Mouse (Mus musculus) midbrain, postnatal 0 days (tissue): Measurements from ENCODE around the gene Pax9. TPM values are rescaled to one million over a fixed set of nuclear protein-coding genes. Genes with fewer than 3 reads are reported as not detected.

Source experiments
- ATAC-seq: fragments of 200-750 bp; cut with Nextera tagmentation; 2 replicates; pipeline ENCODE4 v1.8.0; 2017; ENCODE audit warnings: moderate number of reproducible peaks, mild to moderate bottlenecking, moderate TSS enrichment, moderate library complexity; ENCODE audit not compliant: low FRiP score
- DNase-seq: peaks from one replicate; pipeline ENCODE4 v3.0.0-alpha.2; 2015; ENCODE audit warnings: low spot score
- H3K27ac ChIP-seq: fragments of 300-500 bp; sonication (generic); 2 replicates; pipeline ENCODE4 v1.5.1; 2014; ENCODE audit warnings: low read depth, mild to moderate bottlenecking, low read length, mixed read lengths
- H3K27me3 ChIP-seq: fragments of 300-500 bp; sonication (generic); 2 replicates; pipeline ENCODE4 v1.6.1; 2014; ENCODE audit warnings: low read length, control low read depth, mixed read lengths; ENCODE audit not compliant: insufficient read depth
- H3K36me3 ChIP-seq: fragments of 300-500 bp; sonication (generic); 2 replicates; pipeline ENCODE4 v1.6.1; 2014; ENCODE audit warnings: low read length, control low read depth, mixed read lengths; ENCODE audit not compliant: insufficient read depth
- H3K4me1 ChIP-seq: fragments of 300-500 bp; sonication (generic); 2 replicates; pipeline ENCODE4 v1.6.1; 2014; ENCODE audit warnings: mild to moderate bottlenecking, control low read depth, antibody characterized with exemption, low read length, mixed read lengths; ENCODE audit not compliant: insufficient read depth
- H3K4me2 ChIP-seq: fragments of 300-500 bp; sonication (generic); 2 replicates; pipeline ENCODE4 v1.6.1; 2014; ENCODE audit warnings: low read depth, mild to moderate bottlenecking, low read length, mixed read lengths; ENCODE audit not compliant: poor library complexity, severe bottlenecking
- H3K4me3 ChIP-seq: fragments of 300-500 bp; sonication (generic); 2 replicates; pipeline ENCODE4 v1.5.1; 2014; ENCODE audit warnings: low read depth, mild to moderate bottlenecking, low read length, moderate library complexity
- H3K9ac ChIP-seq: fragments of 300-500 bp; sonication (generic); replicated peaks from 2 replicates; pipeline ENCODE4 v1.6.1; 2014; ENCODE audit warnings: mild to moderate bottlenecking, low read length, moderate library complexity, mixed read lengths; ENCODE audit not compliant: poor library complexity, severe bottlenecking
- H3K9me3 ChIP-seq: fragments of 300-500 bp; sonication (generic); 2 replicates; pipeline ENCODE4 v1.6.1; 2016; ENCODE audit warnings: low read length, control low read depth
- CTCF ChIP-seq: IDR thresholded peaks from 2 replicates; pipeline ENCODE4 v1.5.1; 2016; ENCODE audit warnings: antibody characterized with exemption, mild to moderate bottlenecking
- WGBS: fragments of 180-500 bp; shearing (Covaris S2); extraction: QIAGEN DNeasy Blood & Tissue Kit; methylation state at CpG from one replicate; pipeline ENCODE4 v1.1.7; 2014; 5-methylcytosine and 5-hydroxymethylcytosine counted together
- polyA plus RNA-seq: library from polyadenylated mRNA; unstranded; fragments of >200 nt; fragmentation: Nextera tagmentation; extraction: Ambion mirVana; gene quantifications from 2 replicates; pipeline ENCODE4 v1.2.1, GENCODE M21; 2015
- total RNA-seq: library from RNA; depleted of rRNA; stranded (reverse); fragments of >200 nt; gene quantifications from 2 replicates; pipeline ENCODE4 v1.2.3, GENCODE M21; 2014

The Pax9 gene
- total and polyA plus RNA-seq, 2 experiments from 2014 or later, result not detected

GRCm38 (mm10) chr12:56681096-56681811 lies 10.3 kb upstream of the Pax9 start:
- under 1% methylated on average over 38 of the region's 38 CpGs for WGBS
- H3K4me1 ChIP-seq, result peaks cover 6% of the 10 kb centered on the region
- H3K27ac ChIP-seq, result no peak overlapping the region
- peak overlapping the region; percentile 28 for H3K4me3 ChIP-seq
- DNase-seq (peak; percentile 60), ATAC-seq (peak; percentile 72; the same call in 1 of the 2 replicates)
- TF ChIP-seq CTCF, result peak; percentile 69
- peaks cover 68% of the 10 kb centered on the region for H3K27me3 ChIP-seq
- no peaks in the 10 kb centered on the region for H3K9me3 ChIP-seq
- H3K9ac ChIP-seq, result 0 out of 2 replicates have a peak overlapping the region, but pooled peaks have one; percentile 19
- H3K36me3 ChIP-seq, result no peaks in the 10 kb centered on the region
- peak overlapping the region; percentile 56 for H3K4me2 ChIP-seq

- no peak for TF ChIP-seq CTCF
- H3K4me1 ChIP-seq, result no peaks in the 10 kb centered on the region
- H3K4me3 ChIP-seq, result no peak overlapping the region
- H3K27me3 ChIP-seq, result peaks cover 89% of the 10 kb centered on the region
- DNase-seq (no peak), ATAC-seq (no peak)
- H3K9me3 ChIP-seq, result no peaks in the 10 kb centered on the region
- no peak overlapping the region for H3K4me2 ChIP-seq
- H3K27ac ChIP-seq, result no peak overlapping the region
- WGBS, result 3% methylated on average over 15 of the region's 15 CpGs
- H3K36me3 ChIP-seq, result no peaks in the 10 kb centered on the region
- no peak overlapping the region for H3K9ac ChIP-seq
These were observed 3.7 kb upstream of the Pax9 start for GRCm38 (mm10) chr12:56687640-56688481.

GRCm38 (mm10) chr12:56688482-56688840 lies 3.1 kb upstream of the Pax9 start:
- ATAC-seq, result no peak
- Histone ChIP-seq H3K4me3 (no peak overlapping the region), H3K4me1 (no peaks in the 10 kb centered on the region), H3K27me3 (peaks cover 90% of the 10 kb centered on the region), H3K4me2 (no peak overlapping the region), H3K36me3 (no peaks in the 10 kb centered on the region), H3K9ac (no peak overlapping the region), H3K9me3 (no peaks in the 10 kb centered on the region), H3K27ac (no peak overlapping the region)
- TF ChIP-seq CTCF, result no peak
- no peak for DNase-seq
- 3% methylated on average over 10 of the region's 10 CpGs for WGBS

- no peak for TF ChIP-seq CTCF
- Histone ChIP-seq H3K9me3 (no peaks in the 10 kb centered on the region), H3K4me3 (no peak overlapping the region), H3K4me2 (no peak overlapping the region), H3K4me1 (no peaks in the 10 kb centered on the region), H3K36me3 (no peaks in the 10 kb centered on the region), H3K27ac (no peak overlapping the region), H3K27me3 (peaks cover 90% of the 10 kb centered on the region), H3K9ac (no peak overlapping the region)
- ATAC-seq, result no peak
- WGBS, result 3% methylated on average over 8 of the region's 8 CpGs
- no peak for DNase-seq
These were observed 2.6 kb upstream of the Pax9 start for GRCm38 (mm10) chr12:56688920-56689319.

GRCm38 (mm10) chr12:56689331-56689730 lies 2.2 kb upstream of the Pax9 start:
- 4% methylated on average over 10 of the region's 10 CpGs for WGBS
- DNase-seq (no peak), ATAC-seq (no peak)
- Histone ChIP-seq H3K4me3 (no peak overlapping the region), H3K27me3 (peaks cover 90% of the 10 kb centered on the region), H3K4me1 (no peaks in the 10 kb centered on the region), H3K9ac (no peak overlapping the region), H3K36me3 (no peaks in the 10 kb centered on the region), H3K4me2 (no peak overlapping the region), H3K27ac (no peak overlapping the region), H3K9me3 (no peaks in the 10 kb centered on the region)
- TF ChIP-seq CTCF, result no peak

- H3K9me3 ChIP-seq, result no peaks in the 10 kb centered on the region
- no peak overlapping the region for H3K4me3 ChIP-seq
- no peak for DNase-seq
- H3K27ac ChIP-seq, result no peak overlapping the region
- H3K9ac ChIP-seq, result no peak overlapping the region
- H3K4me1 ChIP-seq, result no peaks in the 10 kb centered on the region
- WGBS, result 1% methylated on average over 25 of the region's 25 CpGs
- no peaks in the 10 kb centered on the region for H3K36me3 ChIP-seq
- H3K27me3 ChIP-seq, result peaks cover 90% of the 10 kb centered on the region
- H3K4me2 ChIP-seq, result no peak overlapping the region
- no peak for ATAC-seq
- TF ChIP-seq CTCF, result peak; percentile 58
These were observed 1.8 kb upstream of the Pax9 start for GRCm38 (mm10) chr12:56689736-56690135.
